10 mouse cellular contexts compared by ENCODE assay signal in the genomic region with DNA sequence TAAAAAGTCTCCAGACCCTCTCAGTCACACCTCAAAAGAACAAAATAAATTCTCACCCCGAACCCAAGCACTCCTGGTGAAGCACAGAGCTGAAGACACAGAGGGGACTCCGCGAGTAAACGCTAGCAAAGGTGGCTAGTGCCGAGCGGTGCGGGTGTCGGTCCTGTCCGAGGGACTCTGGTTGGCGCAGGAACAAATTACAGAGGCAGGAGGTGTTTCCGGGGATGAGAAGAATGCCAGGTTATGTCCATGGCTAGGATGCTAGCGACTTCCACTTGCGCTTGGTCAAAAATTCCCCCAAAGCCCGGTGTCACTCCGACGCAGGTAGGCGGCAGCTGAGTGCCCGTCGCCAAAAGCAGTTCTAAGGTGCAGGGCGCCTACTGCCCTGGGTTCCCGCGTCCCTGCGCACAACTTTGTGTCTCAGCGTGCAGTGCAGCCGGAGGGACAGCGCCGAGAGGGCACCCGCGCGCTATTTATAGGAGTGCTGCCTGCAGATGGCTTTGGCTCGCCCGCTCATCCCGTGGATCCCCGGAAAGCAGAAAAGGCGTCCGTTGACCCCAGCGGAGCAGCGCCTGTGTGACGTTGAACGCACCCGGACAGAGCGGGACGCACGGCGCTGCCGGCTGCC. TPM values are rescaled to one million over a fixed set of nuclear protein-coding genes. Genes with fewer than 3 reads are reported as not detected.
DNase-seq lines count a peak whose midpoint lies in the region; ATAC-seq and TF ChIP-seq lines count a peak whose summit lies in the region.
"Had no signal": no experiment of that assay in that cellular context is flagged by ENCODE, and none has a peak within 500 bp of the region (broad histone marks: within the 10 kb centered on the region; RNA-seq: fewer than 3 reads in every experiment).

No protein-coding gene starts in this region.

- no peaks in the 10 kb centered on the region for H3K9me3 ChIP-seq in kidney, embryonic 16.5 days (ENCODE audit: low read length)
- no peaks in the 10 kb centered on the region for H3K9me3 ChIP-seq in embryonic facial prominence, embryonic 10.5 days
- H3K9me3 ChIP-seq in hindbrain, postnatal 0 days (ENCODE audit: low read length): no peaks in the 10 kb centered on the region
- H3K9me3 ChIP-seq in neural tube, embryonic 14.5 days (ENCODE audit: control insufficient read depth, low read length): no peaks in the 10 kb centered on the region
- H3K9me3 ChIP-seq in lung, postnatal 0 days (ENCODE audit: low read length): no peaks in the 10 kb centered on the region

- peaks cover 35% of the 10 kb centered on the region for H3K27me3 ChIP-seq in kidney, embryonic 16.5 days (ENCODE audit: insufficient read depth, low read length)
- peaks cover 68% of the 10 kb centered on the region for H3K27me3 ChIP-seq in embryonic facial prominence, embryonic 10.5 days (replicated peaks; ENCODE audit: low read depth, poor library complexity, severe bottlenecking)
- H3K27me3 ChIP-seq in hindbrain, postnatal 0 days (ENCODE audit: insufficient read depth, low read length): no peaks in the 10 kb centered on the region
- peaks cover 16% of the 10 kb centered on the region for H3K27me3 ChIP-seq in neural tube, embryonic 14.5 days (ENCODE audit: control insufficient read depth, insufficient read depth, low read length)
- H3K27me3 ChIP-seq in lung, postnatal 0 days (replicated peaks; ENCODE audit: insufficient read depth, low read length): peaks cover 18% of the 10 kb centered on the region
- H3K27me3 ChIP-seq: Patski had no signal

- peak overlapping the region; percentile 53 for H3K4me2 ChIP-seq in kidney, embryonic 16.5 days (replicated peaks; ENCODE audit: low read depth, low read length)
- H3K4me2 ChIP-seq in hindbrain, postnatal 0 days (ENCODE audit: low read depth, low read length): peak overlapping the region; percentile 64
- H3K4me2 ChIP-seq in neural tube, embryonic 14.5 days (ENCODE audit: low read depth, low read length): peak overlapping the region; percentile 79
- H3K4me2 ChIP-seq in lung, postnatal 0 days (replicated peaks; ENCODE audit: low read depth, low read length): no peak overlapping the region

- H3K36me3 ChIP-seq in kidney, embryonic 16.5 days (ENCODE audit: insufficient read depth, low read length): no peaks in the 10 kb centered on the region
- no peaks in the 10 kb centered on the region for H3K36me3 ChIP-seq in embryonic facial prominence, embryonic 10.5 days (replicated peaks)
- H3K36me3 ChIP-seq in hindbrain, postnatal 0 days (ENCODE audit: insufficient read depth, low read length): no peaks in the 10 kb centered on the region
- H3K36me3 ChIP-seq in neural tube, embryonic 14.5 days (ENCODE audit: control insufficient read depth, insufficient read depth, low read length): no peaks in the 10 kb centered on the region
- no peaks in the 10 kb centered on the region for H3K36me3 ChIP-seq in lung, postnatal 0 days (ENCODE audit: insufficient read depth, low read length)

- under 1% methylated on average over 46 of the region's 46 CpGs for WGBS in kidney, embryonic 16.5 days
- WGBS in embryonic facial prominence, embryonic 10.5 days: under 1% methylated on average over 46 of the region's 46 CpGs
- WGBS in hindbrain, postnatal 0 days: 1% methylated on average over 46 of the region's 46 CpGs
- under 1% methylated on average over 46 of the region's 46 CpGs for WGBS in neural tube, embryonic 14.5 days
- WGBS in lung, postnatal 0 days: 3% methylated on average over 46 of the region's 46 CpGs

- TF ChIP-seq EP300 in lung, postnatal 0 days (IDR thresholded peaks at IDR 0.05): no peak

- H3K4me3 ChIP-seq in kidney, embryonic 16.5 days (ENCODE audit: low read length): peak overlapping the region; percentile 33
- peak overlapping the region; percentile 54 for H3K4me3 ChIP-seq in embryonic facial prominence, embryonic 10.5 days
- H3K4me3 ChIP-seq in hindbrain, postnatal 0 days (ENCODE audit: low read length): peak overlapping the region; percentile 50
- H3K4me3 ChIP-seq in neural tube, embryonic 14.5 days (ENCODE audit: low read depth, low read length): peak overlapping the region; percentile 46
- H3K4me3 ChIP-seq in lung, postnatal 0 days (ENCODE audit: low read depth, low read length): no peak overlapping the region
- H3K4me3 ChIP-seq: myocyte had no signal

- H3K4me1 ChIP-seq in kidney, embryonic 16.5 days (ENCODE audit: insufficient read depth, low read length): peaks cover 16% of the 10 kb centered on the region
- H3K4me1 ChIP-seq in embryonic facial prominence, embryonic 10.5 days: peaks cover 34% of the 10 kb centered on the region
- peaks cover 8% of the 10 kb centered on the region for H3K4me1 ChIP-seq in hindbrain, postnatal 0 days (ENCODE audit: insufficient read depth, low read length)
- H3K4me1 ChIP-seq in neural tube, embryonic 14.5 days (ENCODE audit: control insufficient read depth, insufficient read depth, low read length): peaks cover 8% of the 10 kb centered on the region; the same call in 1 of the 2 replicates
- no peaks in the 10 kb centered on the region for H3K4me1 ChIP-seq in lung, postnatal 0 days (ENCODE audit: insufficient read depth, low read depth, low read length)

- no peak overlapping the region for H3K27ac ChIP-seq in kidney, embryonic 16.5 days (ENCODE audit: low read length)
- H3K27ac ChIP-seq in embryonic facial prominence, embryonic 10.5 days (replicated peaks): no peak overlapping the region
- peak overlapping the region; percentile 68 for H3K27ac ChIP-seq in hindbrain, postnatal 0 days
- peak overlapping the region; percentile 67 for H3K27ac ChIP-seq in neural tube, embryonic 14.5 days (ENCODE audit: low read depth, low read length)
- no peak overlapping the region for H3K27ac ChIP-seq in lung, postnatal 0 days (ENCODE audit: low read length)

- peak; percentile 47 for ATAC-seq in kidney, embryonic 16.5 days (ENCODE audit: low FRiP score, low TSS enrichment)
- 0 out of 2 replicates have a peak, but pooled peaks have one; percentile 27 for ATAC-seq in hindbrain, postnatal 0 days
- 0 out of 2 replicates have a peak, but pooled peaks have one; percentile 26 for ATAC-seq in neural tube, embryonic 14.5 days (ENCODE audit: low read depth)
- ATAC-seq in lung, postnatal 0 days: no peak
- ATAC-seq: Patski had no signal

- no peak for TF ChIP-seq CTCF in hindbrain, postnatal 0 days (IDR thresholded peaks at IDR 0.05; ENCODE audit: low read depth)
- no peak for TF ChIP-seq CTCF in lung, postnatal 0 days (IDR thresholded peaks at IDR 0.05)

- no peak for DNase-seq in kidney, adult 11 months
- peak; percentile 28 for DNase-seq in embryonic facial prominence, embryonic 10.5 days (ENCODE audit: low spot score)
- DNase-seq in hindbrain, postnatal 0 days (ENCODE audit: low spot score): peak; percentile 40
- no peak for DNase-seq in thymus, postnatal 4 days
- no peak for DNase-seq in lung, postnatal 0 days (ENCODE audit: low spot score)
- DNase-seq in adrenal gland, adult (ENCODE audit: inconsistent age in 2 of 2, low spot score in 1 of 2): no peak

- H3K9ac ChIP-seq in kidney, embryonic 16.5 days (replicated peaks; ENCODE audit: low read length): no peak overlapping the region
- peak overlapping the region; percentile 56 for H3K9ac ChIP-seq in hindbrain, postnatal 0 days (replicated peaks; ENCODE audit: low read length)
- H3K9ac ChIP-seq in neural tube, embryonic 14.5 days (replicated peaks; ENCODE audit: low read depth, low read length): peak overlapping the region; percentile 57
- H3K9ac ChIP-seq in lung, postnatal 0 days (replicated peaks; ENCODE audit: low read depth): no peak overlapping the region

RNA-seq across cellular contexts. Expression of gene Cbln4, which starts 0.5 kb away (rescaled TPM):
- 4.5 and 4.9 TPM in 2 replicates for polyA plus RNA-seq in kidney, embryonic 16.5 days (2015; fragmentation: Nextera tagmentation; extraction: Ambion mirVana)
- polyA plus RNA-seq in embryonic facial prominence, embryonic 10.5 days (2016; fragmentation: Nextera tagmentation; extraction: Ambion mirVana): 0.28 and 0.44 TPM in 2 replicates
- 19.0 and 30.2 TPM in 2 replicates for total RNA-seq in hindbrain, postnatal 0 days (2014; rRNA removed)
- polyA plus RNA-seq in hindbrain, postnatal 0 days (2015; fragmentation: Nextera tagmentation; extraction: Ambion mirVana): 42.1 and 42.6 TPM in 2 replicates
- 39.1 and 47.7 TPM in 2 replicates for polyA plus RNA-seq in neural tube, embryonic 14.5 days (2014; fragmentation: Nextera tagmentation; extraction: Ambion mirVana)
- not detected in 2 replicates for polyA plus RNA-seq in lung, postnatal 0 days (2015; fragmentation: Nextera tagmentation; extraction: Ambion mirVana)
- polyA plus RNA-seq: myocyte, Patski had no signal

Comparison
In these comparisons a context has a peak if more than half of its experiments do, and no peak if none do; other contexts are left out.
1. H3K27ac ChIP-seq: peak in hindbrain, postnatal 0 days (single experiment) and neural tube, embryonic 14.5 days (single experiment); none in kidney, embryonic 16.5 days (single experiment), embryonic facial prominence, embryonic 10.5 days (single experiment) and lung, postnatal 0 days (single experiment).
2. H3K9ac ChIP-seq: peak in hindbrain, postnatal 0 days (single experiment) and neural tube, embryonic 14.5 days (single experiment); none in kidney, embryonic 16.5 days (single experiment) and lung, postnatal 0 days (single experiment).
3. DNase-seq: peak in embryonic facial prominence, embryonic 10.5 days (single experiment) and hindbrain, postnatal 0 days (single experiment); none in kidney, adult 11 months (single experiment), thymus, postnatal 4 days (single experiment), lung, postnatal 0 days (single experiment) and adrenal gland, adult (0 of 2).